Mouse (Mus musculus) embryonic facial prominence, embryonic 14.5 days (tissue): Measurements from ENCODE around the gene Polr2f. TPM values are rescaled to one million over a fixed set of nuclear protein-coding genes. Genes with fewer than 3 reads are reported as not detected.

ENCODE experiments used
- ATAC-seq: fragments of 200-750 bp; cut with Nextera tagmentation; 2 replicates; pipeline ENCODE4 v1.8.0; 2017; ENCODE audit warnings: low read depth, moderate number of reproducible peaks, moderate TSS enrichment
- DNase-seq: peaks from one replicate; pipeline ENCODE4 v3.0.0-alpha.2; 2015; ENCODE audit warnings: low spot score
- H3K27ac ChIP-seq: fragments of 300-500 bp; sonication (generic); replicated peaks from 2 replicates; pipeline ENCODE4 v1.5.1; 2014; ENCODE audit warnings: low read depth, mild to moderate bottlenecking, low read length, moderate library complexity
- H3K27me3 ChIP-seq: fragments of 300-500 bp; sonication (generic); replicated peaks from 2 replicates; pipeline ENCODE4 v1.6.1; 2014; ENCODE audit warnings: low read length; ENCODE audit not compliant: control insufficient read depth, insufficient read depth
- H3K36me3 ChIP-seq: fragments of 300-500 bp; sonication (generic); 2 replicates; pipeline ENCODE4 v1.6.1; 2014; ENCODE audit warnings: low read length, mixed read lengths; ENCODE audit not compliant: control insufficient read depth, insufficient read depth
- H3K4me1 ChIP-seq: fragments of 300-500 bp; sonication (generic); 2 replicates; pipeline ENCODE4 v1.6.1; 2014; ENCODE audit warnings: antibody characterized with exemption, low read length; ENCODE audit not compliant: control insufficient read depth, insufficient read depth
- H3K4me2 ChIP-seq: fragments of 300-500 bp; sonication (generic); 2 replicates; pipeline ENCODE4 v1.6.1; 2014; ENCODE audit warnings: low read depth, mild to moderate bottlenecking, low read length, moderate library complexity, mixed read lengths
- H3K4me3 ChIP-seq: fragments of 300-500 bp; sonication (generic); 2 replicates; pipeline ENCODE4 v1.5.1; 2014; ENCODE audit warnings: low read depth, mild to moderate bottlenecking, low read length
- H3K9ac ChIP-seq: fragments of 300-500 bp; sonication (generic); 2 replicates; pipeline ENCODE4 v1.6.1; 2014; ENCODE audit warnings: low read depth, mild to moderate bottlenecking, low read length, moderate library complexity, mixed read lengths
- H3K9me3 ChIP-seq: fragments of 300-500 bp; sonication (generic); 2 replicates; pipeline ENCODE4 v1.6.1; 2016; ENCODE audit warnings: low read length; ENCODE audit not compliant: control insufficient read depth
- WGBS: fragments of 180-500 bp; shearing (Covaris S2); extraction: QIAGEN DNeasy Blood & Tissue Kit; methylation state at CpG from one replicate; pipeline ENCODE4 v1.1.7; 2014; 5-methylcytosine and 5-hydroxymethylcytosine counted together
- polyA plus RNA-seq: library from polyadenylated mRNA; unstranded; fragments of >200 nt; fragmentation: Nextera tagmentation; extraction: Ambion mirVana; gene quantifications from 2 replicates; pipeline ENCODE4 v1.2.1, GENCODE M21; 2014

Gene Polr2f
- polyA plus RNA-seq, 1 experiment from 2014 or later = 305 TPM

- H3K27me3 ChIP-seq = no peaks in the 10 kb centered on the region
- no peak for ATAC-seq
- no peak for DNase-seq
- H3K4me2 ChIP-seq = no peak overlapping the region
- 74% methylated on average over 8 of the region's 8 CpGs for WGBS
- H3K4me3 ChIP-seq = no peak overlapping the region
- no peaks in the 10 kb centered on the region for H3K9me3 ChIP-seq
- no peaks in the 10 kb centered on the region for H3K36me3 ChIP-seq
- no peak overlapping the region for H3K9ac ChIP-seq
- H3K4me1 ChIP-seq = peaks cover 21% of the 10 kb centered on the region
- H3K27ac ChIP-seq = no peak overlapping the region
These were observed 54.7 kb downstream of the Polr2f start for GRCm38 (mm10) chr15:79195492-79195891.

- ATAC-seq (no peak), DNase-seq (no peak)
- no peak overlapping the region for H3K4me2 ChIP-seq
- H3K9ac ChIP-seq = no peak overlapping the region
- no peaks in the 10 kb centered on the region for H3K36me3 ChIP-seq
- H3K27me3 ChIP-seq = no peaks in the 10 kb centered on the region
- peaks cover 16% of the 10 kb centered on the region for H3K4me1 ChIP-seq
- H3K4me3 ChIP-seq = no peak overlapping the region
- H3K27ac ChIP-seq = no peak overlapping the region
- H3K9me3 ChIP-seq = no peaks in the 10 kb centered on the region
- WGBS = 89% methylated on average over 11 of the region's 12 CpGs
These were observed 58.7 kb downstream of the Polr2f start for GRCm38 (mm10) chr15:79199390-79199976.

Other genes with a start within 250 kb of the Polr2f start
- gene Gm49510, start 241.3 kb upstream of the Polr2f start, polyA plus RNA-seq = 0.58 and 0.98 TPM in 2 replicates
- gene Sh3bp1, start 241.2 kb upstream of the Polr2f start, polyA plus RNA-seq = 40.8 and 44.1 TPM in 2 replicates
- gene Pdxp, start 227.1 kb upstream of the Polr2f start, polyA plus RNA-seq = 19.6 and 21.0 TPM in 2 replicates
- 2,628 and 2,877 TPM in 2 replicates for gene Lgals1, start 214.3 kb upstream of the Polr2f start, polyA plus RNA-seq
- gene Nol12, start 206.1 kb upstream of the Polr2f start, polyA plus RNA-seq = 51.1 and 54.3 TPM in 2 replicates
- 46.2 and 47.4 TPM in 2 replicates for gene Triobp, start 193.3 kb upstream of the Polr2f start, polyA plus RNA-seq
- gene H1f0, start 112.6 kb upstream of the Polr2f start, polyA plus RNA-seq = 168 and 202 TPM in 2 replicates
- not detected in 2 replicates for gene Galr3, start 99.1 kb upstream of the Polr2f start, polyA plus RNA-seq
- 42.6 and 43.6 TPM in 2 replicates for gene Ankrd54, start 78.1 kb upstream of the Polr2f start, polyA plus RNA-seq
- 197 and 220 TPM in 2 replicates for gene Eif3l, start 65.8 kb upstream of the Polr2f start, polyA plus RNA-seq
- gene Micall1, start 32.1 kb upstream of the Polr2f start, polyA plus RNA-seq = 10.5 and 10.8 TPM in 2 replicates
- gene 1700088E04Rik, start 244 bp downstream of the Polr2f start, polyA plus RNA-seq = 8.5 and 12.2 TPM in 2 replicates
- 16.2 and 17.7 TPM in 2 replicates for gene Sox10, start 24.2 kb downstream of the Polr2f start, polyA plus RNA-seq
- gene Pick1, start 88.2 kb downstream of the Polr2f start, polyA plus RNA-seq = 18.1 and 21.3 TPM in 2 replicates
- gene Gm49486, start 88.4 kb downstream of the Polr2f start, polyA plus RNA-seq = 1.1 TPM in 2 replicates
- gene Slc16a8, start 113.8 kb downstream of the Polr2f start, polyA plus RNA-seq = 0.28 and 0.29 TPM in 2 replicates
- gene Baiap2l2, start 144.5 kb downstream of the Polr2f start, polyA plus RNA-seq = 5.6 and 6.9 TPM in 2 replicates
- 13.3 and 14.6 TPM in 2 replicates for gene Pla2g6, start 187.4 kb downstream of the Polr2f start, polyA plus RNA-seq
- gene Maff, start 205.6 kb downstream of the Polr2f start, polyA plus RNA-seq = 2.6 and 2.8 TPM in 2 replicates